Mouse (Mus musculus) cerebellum, adult 2 months (tissue): ENCODE results near the gene Ddx25.

ENCODE experiments used
- CTCF ChIP-seq: fragments of 200-500 bp; IDR thresholded peaks from 2 replicates; pipeline ENCODE4 v1.5.1; 2011; ENCODE audit warnings: low read depth, mild to moderate bottlenecking, control low read depth, low read length, moderate library complexity, borderline replicate concordance; ENCODE audit not compliant: insufficient read depth
- POLR2A ChIP-seq: fragments of 200-500 bp; IDR thresholded peaks from 2 replicates; pipeline ENCODE4 v1.6.1; 2011; ENCODE audit warnings: low read length, control low read depth, borderline replicate concordance; ENCODE audit not compliant: insufficient read depth

- TF ChIP-seq CTCF (no peak), POLR2A (no peak)
Measured at GRCm38 (mm10) chr9:35508234-35508633, 50.1 kb downstream of the Ddx25 start.
